In the genomic region with DNA sequence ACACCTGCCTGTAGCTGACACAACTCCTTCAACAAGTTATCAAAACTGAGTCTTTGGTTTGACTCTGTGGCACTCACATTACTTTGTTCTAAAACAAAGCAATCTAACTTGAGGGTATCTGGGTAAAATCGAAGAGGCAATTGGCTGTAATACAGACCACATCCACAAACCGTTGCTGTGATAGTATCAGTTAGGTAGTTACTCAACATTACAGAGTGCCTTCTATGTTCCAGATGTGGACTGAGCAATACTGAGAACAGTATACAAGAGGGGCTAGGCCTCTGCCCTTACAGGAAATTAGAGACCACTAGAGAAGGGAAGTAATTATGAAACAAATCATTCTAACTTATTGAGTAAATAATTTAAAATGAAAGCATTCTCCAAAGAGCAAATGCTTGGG, we compare ENCODE assay signal across 25 mouse cellular contexts.
"Had no signal": no experiment of that assay in that cellular context is flagged by ENCODE, and none has a peak within 500 bp of the region (broad histone marks: within the 10 kb centered on the region; RNA-seq: fewer than 3 reads in every experiment).

No protein-coding gene starts in this region.

- H3K4me1 ChIP-seq: heart, embryonic 10.5 days; heart, embryonic 12.5 days; hindbrain, embryonic 12.5 days; intestine, embryonic 15.5 days; liver, embryonic 12.5 days had no signal

- H3K27me3 ChIP-seq: heart, embryonic 12.5 days; hindbrain, embryonic 12.5 days; intestine, embryonic 15.5 days; limb, embryonic 13.5 days; limb, embryonic 15.5 days; liver, embryonic 12.5 days had no signal

- H3K4me3 ChIP-seq: heart, embryonic 10.5 days; heart, embryonic 12.5 days; hindbrain, embryonic 10.5 days; hindbrain, embryonic 12.5 days; intestine, embryonic 15.5 days; layer of hippocampus, adult 2 months; left cerebral cortex, adult 2 months; limb, embryonic 13.5 days; limb, embryonic 15.5 days; liver, embryonic 12.5 days had no signal

- H3K4me2 ChIP-seq: heart, embryonic 12.5 days; hindbrain, embryonic 12.5 days; hindbrain, embryonic 14.5 days; intestine, embryonic 15.5 days; limb, embryonic 13.5 days; limb, embryonic 15.5 days; liver, embryonic 12.5 days had no signal

- H3K36me3 ChIP-seq: heart, embryonic 10.5 days; heart, embryonic 12.5 days; hindbrain, embryonic 10.5 days; hindbrain, embryonic 12.5 days; intestine, embryonic 15.5 days; limb, embryonic 13.5 days; limb, embryonic 15.5 days; liver, embryonic 12.5 days had no signal

- H3K9me3 ChIP-seq: heart, embryonic 10.5 days; heart, embryonic 12.5 days; hindbrain, embryonic 10.5 days; hindbrain, embryonic 12.5 days; intestine, embryonic 15.5 days; limb, embryonic 13.5 days; limb, embryonic 15.5 days; liver, embryonic 12.5 days had no signal

- H3K9ac ChIP-seq: heart, embryonic 12.5 days; hindbrain, embryonic 12.5 days; hindbrain, embryonic 14.5 days; intestine, embryonic 15.5 days; limb, embryonic 13.5 days; limb, embryonic 15.5 days; liver, embryonic 12.5 days had no signal

- H3K27ac ChIP-seq: heart, embryonic 10.5 days; hindbrain, embryonic 10.5 days; hindbrain, embryonic 12.5 days; hindbrain, embryonic 14.5 days; intestine, embryonic 15.5 days; layer of hippocampus, adult 2 months; left cerebral cortex, adult 2 months; limb, embryonic 13.5 days; limb, embryonic 15.5 days; liver, embryonic 12.5 days had no signal

- DNase-seq: gastrocnemius, postnatal 14 days; gastrocnemius, postnatal 36 days; heart, adult 18-20 months; heart, postnatal 10 days; heart, postnatal 4 days; kidney, adult 18-20 months; kidney, adult 8-10 months; kidney, postnatal 10 days; kidney, postnatal 25 days; kidney, postnatal 4 days; left cerebral cortex, postnatal 4 days had no signal

- ATAC-seq: hindbrain, embryonic 16.5 days; inflammation-experienced regulatory T-cells, adult 6 months; intestine, embryonic 15.5 days; intestine, postnatal 0 days; liver, embryonic 12.5 days had no signal
